Mouse (Mus musculus) cortical plate, adult 2 months (tissue): Measurements from ENCODE around the gene As3mt. TPM values are rescaled to one million over a fixed set of nuclear protein-coding genes. Genes with fewer than 3 reads are reported as not detected.
A peak's percentile ranks its signal among the peaks of the same experiment; 100 is the strongest.

Experiments used
- H3K27ac ChIP-seq: fragments of 200-500 bp; 2 replicates; pipeline ENCODE4 v1.5.1; 2012; ENCODE audit warnings: low read length, control low read depth, inconsistent platforms; ENCODE audit not compliant: insufficient read depth
- H3K4me1 ChIP-seq: fragments of 200-500 bp; 2 replicates; pipeline ENCODE4 v1.6.1; 2011; ENCODE audit warnings: low read length; ENCODE audit not compliant: control insufficient read depth, insufficient read depth
- H3K4me3 ChIP-seq: fragments of 200-500 bp; 2 replicates; pipeline ENCODE4 v1.5.1; 2011; ENCODE audit warnings: mild to moderate bottlenecking, low read length, control low read depth; ENCODE audit not compliant: insufficient read depth
- CTCF ChIP-seq: fragments of 200-500 bp; IDR thresholded peaks from 2 replicates; pipeline ENCODE4 v1.5.1; 2011; ENCODE audit warnings: mild to moderate bottlenecking, control low read depth, low read length; ENCODE audit not compliant: insufficient read depth; ENCODE audit errors: extremely low read depth
- POLR2A ChIP-seq: fragments of 200-500 bp; IDR thresholded peaks from 2 replicates; pipeline ENCODE4 v1.6.1; 2011; ENCODE audit warnings: mild to moderate bottlenecking, low read length, control low read depth; ENCODE audit not compliant: insufficient read depth; ENCODE audit errors: extremely low read depth
- polyA plus RNA-seq: library from polyadenylated mRNA; depleted of rRNA; stranded (reverse); fragments of >200 nt; gene quantifications from 2 replicates; pipeline ENCODE4 v1.2.3, GENCODE M21; 2012

The As3mt gene
- polyA plus RNA-seq, 1 experiment = 15.5 TPM

- Histone ChIP-seq H3K27ac (peak overlapping the region; percentile 71), H3K4me3 (peak overlapping the region; percentile 98), H3K4me1 (no peaks in the 10 kb centered on the region)
- TF ChIP-seq POLR2A = no peak
- no peak for TF ChIP-seq CTCF
These were observed 55.2 kb downstream of the As3mt start for GRCm38 (mm10) chr19:46762291-46762991.

- Histone ChIP-seq H3K4me1 (no peaks in the 10 kb centered on the region), H3K4me3 (peak overlapping the region; percentile 98), H3K27ac (no peak overlapping the region; the same call in 1 of the 2 replicates)
- TF ChIP-seq POLR2A = no peak
- TF ChIP-seq CTCF = no peak
These were observed 55.7 kb downstream of the As3mt start for GRCm38 (mm10) chr19:46762992-46763342.

- no peak overlapping the region for H3K27ac ChIP-seq
- TF ChIP-seq POLR2A (no peak), CTCF (no peak)
These were observed 56.1 kb downstream of the As3mt start for GRCm38 (mm10) chr19:46763356-46763755.

GRCm38 (mm10) chr19:46763932-46764762, 56.9 kb downstream of the As3mt start:
- H3K27ac ChIP-seq = no peak overlapping the region
- no peak for TF ChIP-seq POLR2A
- TF ChIP-seq CTCF = no peak
- peak overlapping the region; percentile 98 for H3K4me3 ChIP-seq
- H3K4me1 ChIP-seq = no peaks in the 10 kb centered on the region

More at GRCm38 (mm10) chr19:46763356-46763755, 56.1 kb downstream of the As3mt start:
- Histone ChIP-seq H3K4me3 (peak overlapping the region; percentile 98), H3K4me1 (no peaks in the 10 kb centered on the region)

GRCm38 (mm10) chr19:46764763-46765117, 57.5 kb downstream of the As3mt start:
- Histone ChIP-seq H3K4me1 (no peaks in the 10 kb centered on the region), H3K4me3 (peak overlapping the region; percentile 56), H3K27ac (no peak overlapping the region)
- no peak for TF ChIP-seq CTCF

GRCm38 (mm10) chr19:46766125-46766524, 58.9 kb downstream of the As3mt start:
- Histone ChIP-seq H3K4me3 (peak overlapping the region; percentile 23; the same call in 1 of the 2 replicates), H3K4me1 (no peaks in the 10 kb centered on the region), H3K27ac (no peak overlapping the region)
- TF ChIP-seq CTCF = no peak
- no peak for TF ChIP-seq POLR2A

- Histone ChIP-seq H3K4me1 (no peaks in the 10 kb centered on the region; the same call in 1 of the 2 replicates), H3K27ac (no peak overlapping the region), H3K4me3 (no peak overlapping the region)
- TF ChIP-seq CTCF (no peak), POLR2A (no peak)
These were observed 62.5 kb downstream of the As3mt start for GRCm38 (mm10) chr19:46769759-46770158.

- Histone ChIP-seq H3K4me1 (no peaks in the 10 kb centered on the region; the same call in 1 of the 2 replicates), H3K27ac (no peak overlapping the region), H3K4me3 (no peak overlapping the region)
- no peak for TF ChIP-seq CTCF
- no peak for TF ChIP-seq POLR2A
These were observed 64.5 kb downstream of the As3mt start for GRCm38 (mm10) chr19:46771801-46772200.

GRCm38 (mm10) chr19:46776391-46776790, 69.1 kb downstream of the As3mt start:
- TF ChIP-seq POLR2A (no peak), CTCF (no peak)
- Histone ChIP-seq H3K27ac (no peak overlapping the region), H3K4me1 (no peaks in the 10 kb centered on the region; the same call in 1 of the 2 replicates), H3K4me3 (no peak overlapping the region)
